Mouse (Mus musculus): Measurements from ENCODE around the gene Cideb. TPM values are rescaled to one million over a fixed set of nuclear protein-coding genes. Genes with fewer than 3 reads are reported as not detected.

Gene Cideb
- polyA plus RNA-seq, 1 experiment, result 335 TPM

DNA sequence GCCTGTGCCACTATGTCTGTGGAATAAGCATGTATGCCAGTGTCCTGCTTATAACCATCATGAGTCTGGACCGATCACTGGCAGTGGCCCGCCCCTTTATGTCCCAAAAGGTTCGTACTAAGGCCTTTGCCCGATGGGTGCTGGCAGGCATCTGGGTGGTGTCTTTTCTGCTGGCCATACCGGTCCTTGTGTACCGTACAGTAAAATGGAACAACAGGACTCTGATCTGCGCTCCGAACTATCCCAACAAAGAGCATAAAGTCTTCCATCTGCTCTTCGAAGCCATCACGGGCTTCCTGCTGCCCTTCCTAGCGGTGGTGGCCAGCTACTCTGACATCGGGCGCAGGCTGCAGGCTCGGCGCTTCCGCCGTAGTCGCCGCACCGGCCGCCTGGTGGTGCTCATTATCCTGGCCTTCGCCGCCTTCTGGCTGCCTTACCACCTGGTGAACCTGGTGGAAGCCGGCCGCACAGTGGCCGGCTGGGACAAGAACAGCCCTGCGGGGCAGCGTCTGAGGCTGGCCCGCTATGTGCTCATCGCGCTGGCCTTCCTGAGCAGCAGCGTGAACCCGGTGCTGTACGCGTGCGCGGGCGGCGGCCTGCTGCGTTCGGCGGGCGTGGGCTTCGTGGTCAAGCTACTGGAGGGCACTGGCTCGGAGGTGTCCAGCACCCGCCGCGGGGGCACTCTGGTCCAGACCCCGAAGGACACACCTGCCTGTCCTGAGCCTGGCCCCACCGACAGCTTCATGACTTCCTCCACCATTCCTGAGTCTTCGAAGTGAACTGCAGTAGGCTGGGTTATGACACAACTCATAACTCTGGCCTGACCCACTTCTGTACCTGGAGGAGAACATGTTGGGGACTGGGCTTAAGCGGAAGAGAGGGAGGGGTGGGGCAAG lies 9.5 kb upstream of the Cideb start:
- 6% methylated on average over 52 of the region's 52 CpGs for WGBS
- no peak for DNase-seq (ENCODE audit: low read depth, low spot score)

DNA sequence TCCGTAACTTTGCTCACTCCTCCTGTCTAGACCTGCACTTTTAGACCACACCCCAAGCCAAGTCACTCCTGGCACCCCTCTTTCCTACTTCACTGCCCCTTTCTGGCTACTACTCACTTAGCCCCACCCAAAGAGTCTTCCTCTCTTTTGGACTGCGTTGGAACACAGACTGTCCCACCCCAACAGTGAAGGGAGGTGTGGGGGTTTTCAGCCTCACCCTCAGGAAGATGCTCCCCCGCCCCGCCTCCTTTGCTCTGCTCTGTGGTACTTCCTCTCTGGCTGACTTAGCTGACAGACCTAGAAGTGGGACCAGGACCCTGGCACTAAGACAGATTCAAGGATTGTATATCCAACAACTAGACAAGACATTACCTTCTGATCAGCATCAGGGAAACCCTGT lies 7.4 kb upstream of the Cideb start, which contains the start of gene Ltb4r1:
Gene Ltb4r1, plus strand, starts transcription at position 267 of the 400 bp plus-strand sequence.
- WGBS, result 54% methylated on average over 4 of the region's 4 CpGs
- DNase-seq (ENCODE audit: low read depth, low spot score), result no peak

DNA sequence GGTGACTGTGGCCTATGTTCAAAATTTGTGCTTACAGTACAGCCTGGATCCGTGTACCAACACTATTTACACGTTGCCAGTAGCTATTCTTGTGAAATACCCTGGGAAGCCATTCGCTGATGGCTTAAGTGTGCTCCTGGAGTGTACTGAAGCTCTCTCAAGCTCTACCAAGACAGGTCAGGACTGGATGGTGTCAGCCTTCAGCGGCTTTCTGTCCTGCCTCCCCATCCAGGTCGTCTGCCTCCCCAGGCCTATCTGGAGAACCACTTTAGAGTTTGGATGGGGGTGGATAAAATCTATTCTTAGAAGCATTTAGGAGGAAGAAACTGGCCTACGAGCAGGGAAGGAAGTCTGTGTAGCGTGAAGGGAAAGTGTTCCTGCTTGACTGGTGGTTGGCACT lies 4.9 kb upstream of the Cideb start:
- 55% methylated on average over 7 of the region's 7 CpGs for WGBS
- no peak for DNase-seq (ENCODE audit: low read depth, low spot score)

DNA sequence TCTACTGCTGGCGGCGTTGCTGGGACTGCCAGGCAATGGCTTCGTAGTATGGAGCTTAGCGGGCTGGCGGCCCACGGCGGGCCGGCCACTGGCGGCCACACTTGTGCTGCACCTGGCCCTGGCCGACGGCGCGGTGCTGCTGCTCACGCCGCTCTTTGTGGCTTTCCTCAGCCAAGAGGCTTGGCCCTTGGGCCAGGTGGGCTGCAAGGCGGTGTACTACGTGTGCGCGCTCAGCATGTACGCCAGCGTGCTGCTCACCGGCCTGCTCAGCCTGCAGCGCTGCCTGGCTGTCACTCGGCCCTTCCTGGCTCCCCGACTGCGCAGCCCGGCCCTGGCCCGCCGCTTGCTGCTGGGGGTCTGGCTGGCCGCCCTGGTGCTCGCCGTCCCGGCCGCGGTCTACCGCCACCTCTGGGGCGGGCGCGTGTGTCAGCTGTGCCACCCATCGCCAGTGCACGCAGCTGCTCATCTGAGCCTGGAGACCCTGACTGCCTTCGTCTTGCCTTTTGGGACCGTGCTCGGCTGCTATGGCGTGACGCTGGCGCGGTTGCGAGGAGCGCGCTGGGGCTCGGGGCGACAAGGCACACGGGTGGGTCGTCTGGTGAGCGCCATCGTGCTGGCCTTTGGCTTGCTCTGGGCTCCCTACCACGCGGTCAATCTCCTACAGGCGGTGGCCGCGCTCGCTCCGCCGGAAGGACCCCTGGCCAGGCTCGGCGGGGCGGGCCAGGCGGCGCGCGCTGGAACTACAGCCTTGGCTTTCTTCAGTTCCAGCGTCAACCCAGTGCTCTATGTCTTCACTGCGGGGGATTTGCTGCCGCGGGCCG lies 4.0 kb upstream of the Cideb start:
- 2% methylated on average over 77 of the region's 77 CpGs for WGBS
- DNase-seq (ENCODE audit: low read depth, low spot score), result no peak

DNA sequence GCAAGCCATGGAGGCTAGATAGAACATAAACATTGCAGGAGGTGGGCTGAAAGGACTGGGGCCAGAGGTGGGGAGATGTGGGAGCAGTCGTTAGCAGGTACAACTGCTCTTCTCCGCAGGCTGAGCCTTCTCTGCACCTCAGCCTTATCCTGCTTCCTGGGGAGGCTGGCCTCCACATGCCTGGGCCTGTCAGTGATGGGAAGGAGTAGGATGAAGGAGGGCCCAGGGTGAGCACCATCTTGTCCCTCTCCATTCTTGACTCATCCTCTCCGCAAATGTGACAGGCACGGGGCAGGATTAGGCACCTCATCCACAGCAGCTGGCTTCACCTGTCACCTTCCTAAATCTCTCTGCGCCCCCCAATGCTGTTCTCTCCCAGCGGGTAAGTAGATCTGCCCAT lies 2.9 kb upstream of the Cideb start, which contains the start of gene Ltb4r2:
Gene Ltb4r2, plus strand, starts transcription at position 266 of the 400 bp plus-strand sequence.
- 93% methylated on average over 6 of the region's 6 CpGs for WGBS
- DNase-seq (ENCODE audit: low read depth, low spot score), result no peak

DNA sequence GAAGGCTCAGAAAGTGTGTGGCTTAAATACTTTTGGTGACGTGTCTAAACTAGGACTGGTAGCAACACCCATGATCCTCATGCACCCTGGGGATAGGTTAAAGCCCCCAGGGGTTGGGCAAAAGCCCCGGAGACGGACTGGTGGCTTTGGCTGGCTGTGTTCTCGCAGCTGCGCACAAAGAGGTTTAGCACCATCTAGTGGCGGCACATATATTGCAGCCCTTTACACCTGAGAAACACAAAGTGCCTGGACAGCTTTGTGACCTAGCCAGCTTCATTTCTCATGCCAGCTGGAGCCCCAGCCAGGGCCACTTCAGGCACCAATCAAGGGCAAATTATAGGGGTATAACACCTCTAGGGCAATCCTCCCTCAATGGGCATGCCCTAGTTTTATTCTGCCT lies 1.9 kb upstream of the Cideb start:
- 1% methylated on average over 6 of the region's 6 CpGs for WGBS
- peak; percentile 43 for DNase-seq (ENCODE audit: low read depth, low spot score)

DNA sequence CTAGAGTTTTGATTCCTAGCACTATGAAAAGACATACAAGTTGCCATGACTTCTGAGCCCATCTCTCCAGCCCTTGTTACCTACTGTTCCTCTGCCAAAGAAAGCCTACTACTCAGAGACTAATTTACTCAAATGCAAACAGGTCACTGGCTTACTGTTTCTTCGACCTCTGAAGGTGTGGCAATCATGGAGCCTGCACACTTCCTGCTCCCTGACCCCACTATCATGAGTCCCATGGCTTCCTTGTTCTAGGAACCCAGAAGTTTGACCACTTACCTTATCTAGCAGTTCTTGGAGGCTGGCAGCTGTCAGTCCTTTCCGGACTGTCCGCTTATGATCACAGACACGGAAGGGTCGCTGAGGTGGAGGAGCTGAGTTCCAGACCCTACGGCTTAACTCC lies 692 bp downstream of the Cideb start:
- no peak for DNase-seq (ENCODE audit: low read depth, low spot score)
- 44% methylated on average over 6 of the region's 6 CpGs for WGBS

DNA sequence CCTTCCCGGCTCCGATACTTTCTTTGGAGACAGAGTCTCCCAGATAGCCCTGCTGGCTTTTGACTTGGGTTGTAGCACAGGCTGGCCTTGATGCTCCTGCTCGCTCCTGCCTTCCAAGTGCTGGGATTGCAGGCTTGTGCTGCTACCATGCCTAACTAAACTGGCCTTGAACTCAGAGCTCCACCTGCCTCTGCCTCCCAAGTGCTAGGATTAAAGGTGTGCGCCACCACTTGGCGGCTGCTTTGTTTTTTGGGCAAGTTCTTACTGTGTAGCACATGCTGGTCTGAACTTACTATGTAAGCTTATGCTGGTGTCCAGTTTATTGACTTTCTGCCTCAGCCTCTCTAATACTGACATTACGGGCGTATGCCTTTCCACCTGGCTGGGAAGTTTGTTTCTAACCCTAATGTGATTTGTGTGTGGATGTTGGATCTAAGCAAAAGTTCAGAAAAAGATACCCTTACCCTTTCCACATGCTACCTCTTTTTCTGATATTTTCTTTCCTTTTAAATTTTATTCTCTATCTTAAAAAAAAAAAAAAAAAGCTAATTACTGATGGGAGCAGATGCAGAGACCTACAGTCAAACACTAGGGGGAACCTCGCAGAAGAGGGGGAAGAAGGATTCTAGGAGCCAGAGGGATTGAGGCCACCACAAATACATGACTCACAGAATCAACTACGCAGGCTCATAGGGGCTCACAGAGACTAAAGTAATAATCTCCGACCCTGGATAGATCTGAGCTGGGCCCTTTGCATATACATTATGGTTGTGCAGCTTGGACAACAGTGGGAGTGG lies 11.0 kb downstream of the Cideb start:
- no peak for DNase-seq (ENCODE audit: low read depth, low spot score)
- 86% methylated on average over 10 of the region's 10 CpGs for WGBS

DNA sequence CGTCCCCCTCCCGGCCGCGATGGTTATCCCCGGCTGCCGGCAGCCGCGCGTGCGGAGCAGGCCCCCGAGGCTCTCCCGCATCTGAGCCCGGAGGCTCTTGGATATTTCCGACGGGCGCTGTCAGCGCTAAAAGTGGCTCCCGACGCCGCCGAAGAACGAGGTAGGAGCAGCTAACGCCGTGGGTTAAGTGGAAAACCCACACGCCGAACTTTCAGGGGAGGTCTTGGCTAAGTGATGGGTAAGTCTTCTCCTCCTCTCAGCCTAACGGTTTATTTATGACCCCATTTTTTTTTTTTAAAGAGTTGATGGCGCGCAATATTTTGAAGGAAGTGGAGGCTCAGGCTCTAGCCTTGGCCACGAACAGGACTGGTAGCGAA lies 12.4 kb downstream of the Cideb start:
- WGBS, result under 1% methylated on average over 31 of the region's 31 CpGs
- DNase-seq (ENCODE audit: low read depth, low spot score), result no peak

DNA sequence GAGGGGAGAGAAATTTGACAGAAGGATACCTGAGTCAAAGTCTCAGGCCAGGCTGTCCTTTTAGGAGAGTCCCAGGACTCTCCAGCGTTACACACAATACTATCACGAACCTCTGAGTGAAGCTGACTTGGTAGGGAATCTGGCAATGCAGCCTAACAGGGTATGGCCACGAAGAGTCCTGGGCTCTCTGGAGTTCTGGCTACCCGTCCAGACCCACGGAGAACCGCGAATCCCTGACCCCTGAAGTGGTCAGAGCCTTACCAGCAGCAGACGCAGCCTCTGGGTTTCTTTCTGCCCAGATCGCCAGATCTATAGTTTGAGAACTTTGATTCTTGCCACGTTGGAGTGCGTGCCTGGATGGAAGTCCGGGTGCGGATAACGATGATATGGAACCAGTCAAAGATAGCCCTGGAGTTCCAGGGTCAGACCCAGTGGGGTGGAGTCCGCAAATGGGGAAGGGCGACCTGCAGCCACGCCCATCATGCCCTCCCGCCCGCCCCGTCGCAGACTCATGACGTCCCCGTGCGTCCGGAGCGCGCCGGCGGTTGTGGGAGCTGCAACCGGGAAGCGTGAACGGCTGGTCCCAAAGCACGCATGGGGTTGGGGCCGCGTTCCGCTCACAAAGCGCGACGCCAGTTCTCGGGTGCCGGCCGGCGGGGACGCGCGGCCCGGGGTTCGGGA lies 12.9 kb downstream of the Cideb start, which contains the start of the genes Dhrs1 and Nop9:
Gene Dhrs1, minus strand, starts transcription at position 511 of the 681 bp plus-strand sequence.
Gene Nop9, plus strand, starts transcription at position 514 of the 681 bp plus-strand sequence.
- no peak for DNase-seq (ENCODE audit: low read depth, low spot score)
- 1% methylated on average over 48 of the region's 48 CpGs for WGBS

DNA sequence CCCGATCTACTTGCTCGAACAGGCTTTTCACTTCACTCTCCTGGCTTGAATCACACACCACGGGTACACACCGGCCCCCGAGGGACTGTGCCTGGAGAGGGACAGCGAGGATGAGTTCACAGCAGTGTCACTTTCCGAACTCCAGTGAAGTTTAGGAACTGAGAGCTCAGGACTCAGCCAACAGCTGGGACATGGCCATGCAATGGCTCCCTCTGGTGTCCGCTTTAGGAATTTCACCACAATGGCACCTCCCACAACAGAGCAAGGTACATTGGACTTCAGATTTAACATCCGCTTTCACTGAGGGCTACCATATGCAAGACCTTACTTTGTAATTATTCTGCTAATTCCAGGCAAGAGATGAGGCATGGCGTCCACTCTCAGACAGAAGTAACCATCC lies 14.5 kb downstream of the Cideb start:
- WGBS, result 16% methylated on average over 10 of the region's 10 CpGs
- DNase-seq (ENCODE audit: low read depth, low spot score), result no peak

DNA sequence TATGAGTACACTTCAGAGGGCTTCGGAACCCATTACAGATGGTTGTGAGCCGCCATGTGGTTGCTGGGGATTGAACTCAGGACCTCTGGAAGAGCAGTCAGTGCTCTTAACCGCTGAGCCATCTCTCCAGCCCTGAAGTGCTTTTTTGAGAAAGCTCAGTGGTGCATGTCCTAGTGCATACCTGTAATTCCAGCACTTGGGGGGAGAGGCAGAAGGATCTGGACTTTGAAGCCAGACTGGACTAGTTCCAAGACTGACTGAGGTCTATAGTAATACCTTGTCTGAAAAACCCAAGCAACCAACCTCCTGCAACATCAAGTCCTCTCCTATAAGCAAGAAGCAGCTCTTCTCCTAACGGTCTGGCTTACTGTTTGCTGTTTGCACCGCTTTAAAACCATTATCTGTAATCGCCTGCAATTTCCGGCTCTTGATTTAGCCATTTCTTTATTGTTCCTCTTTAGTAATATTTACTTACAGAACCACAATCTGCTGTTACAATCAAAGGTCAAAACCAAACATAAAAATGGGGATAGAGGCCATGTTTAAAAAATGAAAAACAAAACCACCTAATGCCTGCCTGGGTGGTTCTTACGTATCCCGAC lies 21.1 kb downstream of the Cideb start:
- 43% methylated on average over 9 of the region's 9 CpGs for WGBS
- DNase-seq (ENCODE audit: low read depth, low spot score), result no peak

DNA sequence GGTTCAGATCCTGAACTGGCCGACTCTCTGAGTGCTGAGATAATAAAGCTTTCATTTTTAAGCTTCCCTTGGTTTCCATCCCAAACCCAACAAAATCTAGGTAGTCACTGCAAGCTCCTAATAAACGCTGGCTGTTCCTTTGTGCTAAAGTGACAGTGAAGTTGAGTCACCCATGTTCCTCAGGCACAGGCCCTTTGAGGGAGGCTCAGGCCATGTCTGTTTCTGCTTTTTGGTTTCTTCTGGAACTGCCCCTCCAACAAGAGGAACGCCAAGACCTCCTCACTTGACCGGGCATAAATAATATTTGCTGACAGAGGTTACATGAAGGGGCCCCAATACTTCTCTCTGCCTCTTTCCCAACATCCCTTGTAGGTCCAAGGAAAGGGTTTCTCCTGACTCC lies 22.5 kb downstream of the Cideb start:
- 31% methylated on average over 4 of the region's 4 CpGs for WGBS
- DNase-seq (ENCODE audit: low read depth, low spot score), result no peak

DNA sequence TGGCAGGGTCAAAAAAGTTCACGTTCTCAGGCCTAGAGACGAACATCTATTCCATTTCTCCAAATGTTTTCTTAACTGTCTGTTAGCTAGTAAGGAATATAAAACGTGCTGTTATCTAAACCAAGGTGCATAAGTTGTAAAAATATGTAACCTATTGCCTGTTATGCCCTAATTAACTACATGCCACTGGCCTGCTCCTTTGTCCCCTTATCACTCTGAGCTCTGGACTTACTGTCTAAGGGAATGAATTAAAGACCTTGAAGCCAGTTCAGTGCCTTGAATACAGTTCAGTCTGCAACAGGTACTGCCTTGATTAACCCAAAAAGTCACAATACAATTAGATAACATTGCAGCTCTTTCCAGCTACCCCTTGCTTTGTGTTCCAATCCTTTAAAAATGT lies 22.9 kb downstream of the Cideb start:
- 17% methylated on average over 3 of the region's 3 CpGs for WGBS
- DNase-seq (ENCODE audit: low read depth, low spot score), result no peak

DNA sequence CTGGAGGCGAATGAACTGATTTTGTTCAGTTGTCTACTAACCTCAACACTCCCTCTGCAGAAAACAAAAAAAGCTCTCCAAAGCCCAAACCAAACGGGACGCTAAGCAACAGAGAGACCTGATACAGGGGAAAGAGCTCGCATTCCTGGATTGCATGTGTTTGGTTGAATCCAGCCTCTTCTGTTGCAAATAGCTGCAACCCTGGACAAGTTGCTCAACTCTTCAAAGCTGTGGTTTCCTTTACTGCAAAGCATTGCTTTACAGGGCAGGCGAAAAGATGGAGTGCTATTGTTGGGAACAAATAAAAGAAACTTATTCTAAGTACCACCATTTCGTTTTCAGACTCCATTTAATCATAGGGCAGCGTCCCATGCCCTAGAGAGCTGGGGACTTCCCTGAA lies 23.4 kb downstream of the Cideb start:
- 43% methylated on average over 7 of the region's 7 CpGs for WGBS
- DNase-seq (ENCODE audit: low read depth, low spot score), result no peak

DNA sequence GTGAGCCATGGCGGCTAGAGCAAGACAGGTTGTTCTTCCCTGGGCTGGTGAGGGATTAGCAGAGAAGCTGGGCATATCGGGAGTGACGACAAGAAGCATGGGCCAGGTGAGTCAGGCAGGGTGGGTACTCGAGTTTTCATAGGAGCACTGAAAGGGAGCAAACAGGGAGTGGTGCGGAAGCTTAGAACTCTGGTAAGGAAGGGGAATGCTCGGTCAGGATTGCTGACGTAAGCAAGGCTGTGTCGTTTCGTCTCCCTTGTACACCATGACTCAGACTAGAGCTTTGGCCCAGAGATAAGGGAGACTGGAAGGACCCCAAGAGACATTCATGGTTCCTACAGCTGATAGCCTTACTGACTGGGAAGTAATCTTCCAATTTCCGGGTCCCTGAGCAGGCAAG lies 24.4 kb downstream of the Cideb start:
- WGBS, result 51% methylated on average over 10 of the region's 10 CpGs
- no peak for DNase-seq (ENCODE audit: low read depth, low spot score)

DNA sequence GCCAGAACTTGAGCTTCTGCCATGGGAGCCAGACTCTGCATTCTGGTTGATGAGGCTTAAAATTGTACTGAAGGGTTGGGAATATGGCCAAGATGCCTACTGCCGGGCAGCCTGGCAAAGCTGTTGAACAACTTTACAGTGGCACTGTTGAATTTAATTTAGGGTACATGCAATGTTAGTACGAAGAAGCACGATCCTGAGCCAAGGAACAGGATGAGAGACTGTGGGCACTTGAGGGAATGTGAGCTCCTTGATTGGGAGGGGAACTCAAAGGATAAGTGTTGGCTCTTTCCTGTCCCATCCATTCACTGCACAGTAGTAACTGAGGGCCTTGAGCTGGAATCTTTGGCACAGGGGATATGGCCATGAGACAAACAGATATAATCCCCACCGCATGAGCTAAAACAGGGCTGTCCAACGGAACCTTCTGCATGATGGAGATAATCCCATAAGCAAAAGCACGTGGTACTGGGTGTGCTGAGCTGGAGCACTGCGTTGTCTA lies 27.7 kb downstream of the Cideb start:
- 73% methylated on average over 7 of the region's 7 CpGs for WGBS
- DNase-seq (ENCODE audit: low read depth, low spot score), result no peak

DNA sequence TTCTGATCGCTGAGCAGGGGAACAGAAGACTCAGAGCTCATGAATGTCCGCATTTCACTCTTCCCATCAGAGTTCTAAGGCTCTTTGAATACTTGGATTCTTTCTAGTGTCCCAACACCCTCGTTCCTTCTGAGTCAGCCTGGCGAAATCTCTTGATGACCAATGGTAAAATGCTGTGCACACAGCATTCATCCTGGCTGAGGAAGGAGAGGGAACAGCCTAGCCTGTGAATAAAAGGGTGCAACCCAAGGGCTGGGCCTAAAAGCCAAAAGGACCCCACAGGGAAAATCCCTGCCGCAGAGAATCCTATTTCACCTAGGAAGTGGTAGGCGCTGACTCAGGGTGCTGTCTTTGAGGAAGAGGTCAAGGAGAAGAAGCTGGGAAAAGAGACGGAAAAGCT lies 28.1 kb downstream of the Cideb start:
- 82% methylated on average over 7 of the region's 7 CpGs for WGBS
- DNase-seq (ENCODE audit: low read depth, low spot score), result no peak
